Mouse (Mus musculus) CH12.LX (cell line): ENCODE measurements at regions not wholly inside any gene's neighbourhood (a gene's known extent, or its start where the extent isn't known, plus 50 kb on each side); places are given as distances from the start of the nearest gene placed in this dataset.

ENCODE experiments used
- DNase-seq: peaks from one replicate; pipeline ENCODE4 v3.0.0-alpha.2; 2013; ENCODE audit errors: extremely low read depth
- H3K27ac ChIP-seq: 2 replicates; pipeline ENCODE4 v1.5.1; 2012; ENCODE audit warnings: low read depth, mild to moderate bottlenecking, control low read depth, moderate library complexity; ENCODE audit not compliant: insufficient read depth
- H3K27me3 ChIP-seq: replicated peaks from 2 replicates; pipeline ENCODE3; 2012; ENCODE audit warnings: inconsistent platforms
- H3K36me3 ChIP-seq, 2 experiments: replicated peaks in 1 of 2; 2 replicates each; pipeline versions ENCODE3 to v1.6.1; 2012; ENCODE audit warnings: inconsistent platforms in 1 of 2, low read length in 1 of 2, mild to moderate bottlenecking in 1 of 2, mixed read lengths in 1 of 2, moderate library complexity in 1 of 2; ENCODE audit not compliant: control insufficient read depth in 1 of 2, insufficient read depth in 1 of 2
- H3K4me1 ChIP-seq, 2 experiments: 2 replicates each; pipeline ENCODE4 v1.6.1; 2012; ENCODE audit warnings: inconsistent platforms in 1 of 2, moderate library complexity in 1 of 2; ENCODE audit not compliant: insufficient read depth in 2 of 2, control insufficient read depth in 1 of 2
- H3K4me2 ChIP-seq: 2 replicates; pipeline ENCODE4 v1.6.1; 2012; ENCODE audit warnings: low read depth, mild to moderate bottlenecking, control low read depth; ENCODE audit not compliant: poor library complexity, insufficient read depth, severe bottlenecking
- H3K4me3 ChIP-seq, 3 experiments: fragments of 150-350 bp in 1 of 3; sonication (generic) in 1 of 3; replicated peaks in 1 of 3; 2 replicates each; pipeline versions ENCODE3 to v1.5.1; 2011 to 2012; ENCODE audit warnings: low read depth in 2 of 3, low read length in 2 of 3, mild to moderate bottlenecking in 2 of 3, moderate library complexity in 2 of 3, control low read depth in 1 of 3, improper control_type of control experiment in 1 of 3, inconsistent platforms in 1 of 3, mixed read lengths in 1 of 3; ENCODE audit not compliant: poor library complexity in 1 of 3
- H3K79me2 ChIP-seq: replicated peaks from 2 replicates; pipeline ENCODE4 v1.6.1; 2012; ENCODE audit warnings: mild to moderate bottlenecking, moderate library complexity; ENCODE audit not compliant: control insufficient read depth, poor library complexity, insufficient read depth, severe bottlenecking; ENCODE audit errors: extremely low read depth
- H3K9ac ChIP-seq: 2 replicates; pipeline ENCODE4 v1.6.1; 2012; ENCODE audit warnings: low read depth, mild to moderate bottlenecking, control low read depth, moderate library complexity; ENCODE audit not compliant: insufficient read depth
- H3K9me3 ChIP-seq: replicated peaks from 2 replicates; pipeline ENCODE3; 2012; ENCODE audit warnings: low read length, inconsistent platforms, mixed read lengths
- CHD2 ChIP-seq: IDR thresholded peaks from 2 replicates; pipeline ENCODE4 v1.6.1; 2011; ENCODE audit warnings: low read length, improper control_type of control experiment
- CTCF ChIP-seq, 2 experiments: IDR thresholded peaks in 1 of 2; conservative IDR thresholded peaks in 1 of 2; 2 replicates each; pipeline ENCODE4 v1.5.1; 2011 to 2012; ENCODE audit warnings: low read depth in 2 of 2, low read length in 2 of 2, improper control_type of control experiment in 1 of 2, inconsistent platforms in 1 of 2, mild to moderate bottlenecking in 1 of 2, moderate library complexity in 1 of 2
- E2F4 ChIP-seq: IDR thresholded peaks from 2 replicates; pipeline ENCODE4 v1.6.1; 2011; ENCODE audit warnings: low read depth, low read length, improper control_type of control experiment; ENCODE audit not compliant: insufficient replicate concordance
- ELF1 ChIP-seq: IDR thresholded peaks from 2 replicates; pipeline ENCODE4 v1.6.1; 2014; ENCODE audit warnings: low read depth, mild to moderate bottlenecking, inconsistent platforms, low read length, improper control_type of control experiment
- EP300 ChIP-seq: IDR thresholded peaks from 2 replicates; pipeline ENCODE4 v1.6.1; 2011; ENCODE audit warnings: low read length, improper control_type of control experiment
- ETS1 ChIP-seq: conservative IDR thresholded peaks from 2 replicates; pipeline ENCODE4 v1.6.1; 2012; ENCODE audit warnings: low read depth, mild to moderate bottlenecking, inconsistent platforms, low read length, improper control_type of control experiment, moderate library complexity
- IRF4 ChIP-seq: IDR thresholded peaks from 2 replicates; pipeline ENCODE4 v1.6.1; 2014; ENCODE audit warnings: low read depth, mild to moderate bottlenecking, inconsistent platforms, low read length, improper control_type of control experiment
- KAT2A ChIP-seq: IDR thresholded peaks from 2 replicates; pipeline ENCODE4 v1.6.1; 2012; ENCODE audit warnings: low read length, improper control_type of control experiment, inconsistent platforms; ENCODE audit not compliant: insufficient replicate concordance
- MAFK ChIP-seq: IDR thresholded peaks from 2 replicates; pipeline ENCODE4 v1.6.1; 2011; ENCODE audit warnings: low read length, improper control_type of control experiment; ENCODE audit not compliant: insufficient replicate concordance
- MAZ ChIP-seq: IDR thresholded peaks from 2 replicates; pipeline ENCODE4 v1.6.1; 2012; ENCODE audit warnings: low read depth, mild to moderate bottlenecking, inconsistent platforms, low read length, improper control_type of control experiment, moderate library complexity
- MEF2A ChIP-seq: IDR thresholded peaks from 2 replicates; pipeline ENCODE4 v1.6.1; 2014; ENCODE audit warnings: low read depth, mild to moderate bottlenecking, inconsistent platforms, low read length, improper control_type of control experiment, borderline replicate concordance
- MYC ChIP-seq: IDR thresholded peaks from 2 replicates; pipeline ENCODE4 v1.6.1; 2011; ENCODE audit warnings: low read depth, mild to moderate bottlenecking, improper control_type of control experiment, low read length
- NRF1 ChIP-seq: IDR thresholded peaks from 2 replicates; pipeline ENCODE4 v1.6.1; 2014; ENCODE audit warnings: low read depth, mild to moderate bottlenecking, inconsistent platforms, low read length, improper control_type of control experiment, moderate library complexity
- POLR2AphosphoS2 ChIP-seq: IDR thresholded peaks from 2 replicates; pipeline ENCODE4 v1.6.1; 2011; ENCODE audit warnings: low read depth, low read length, improper control_type of control experiment
- RAD21 ChIP-seq: IDR thresholded peaks from 2 replicates; pipeline ENCODE4 v1.6.1; 2011; ENCODE audit warnings: low read depth, mild to moderate bottlenecking, low read length, improper control_type of control experiment, moderate library complexity
- RCOR1 ChIP-seq: conservative IDR thresholded peaks from 2 replicates; pipeline ENCODE4 v1.6.1; 2012; ENCODE audit warnings: low read depth, mild to moderate bottlenecking, inconsistent platforms, low read length, improper control_type of control experiment
- SMC3 ChIP-seq: IDR thresholded peaks from 2 replicates; pipeline ENCODE4 v1.6.1; 2011; ENCODE audit warnings: low read depth, low read length, improper control_type of control experiment
- TBP ChIP-seq: conservative IDR thresholded peaks from 2 replicates; pipeline ENCODE4 v1.6.1; 2011; ENCODE audit warnings: low read depth, low read length, improper control_type of control experiment
- TCF12 ChIP-seq: IDR thresholded peaks from 2 replicates; pipeline ENCODE4 v1.6.1; 2014; ENCODE audit warnings: low read depth, mild to moderate bottlenecking, inconsistent platforms, low read length, improper control_type of control experiment
- UBTF ChIP-seq: IDR thresholded peaks from 2 replicates; pipeline ENCODE4 v1.6.1; 2012; ENCODE audit warnings: low read depth, mild to moderate bottlenecking, inconsistent platforms, low read length, improper control_type of control experiment, moderate library complexity
- USF1 ChIP-seq: IDR thresholded peaks from 2 replicates; pipeline ENCODE4 v1.6.1; 2014; ENCODE audit warnings: low read depth, mild to moderate bottlenecking, inconsistent platforms, low read length, improper control_type of control experiment
- USF2 ChIP-seq: conservative IDR thresholded peaks from 2 replicates; pipeline ENCODE4 v1.6.1; 2011; ENCODE audit warnings: low read depth, low read length, improper control_type of control experiment
- ZC3H11A ChIP-seq: IDR thresholded peaks from 2 replicates; pipeline ENCODE4 v1.6.1; 2012; ENCODE audit warnings: low read depth, mild to moderate bottlenecking, inconsistent platforms, low read length, improper control_type of control experiment
- ZMIZ1 ChIP-seq: IDR thresholded peaks from 2 replicates; pipeline ENCODE4 v1.6.1; 2012; ENCODE audit warnings: low read depth, mild to moderate bottlenecking, inconsistent platforms, low read length, improper control_type of control experiment
- ZNF384 ChIP-seq: IDR thresholded peaks from 2 replicates; pipeline ENCODE4 v1.6.1; 2012; ENCODE audit warnings: low read depth, low read length, improper control_type of control experiment, inconsistent platforms
- dilution Hi-C: fragments of 300-500 bp; cut with MboI; formaldehyde crosslinking; loops from 2 replicates; pipeline ENCODE4 v1.14.3; 2020; ENCODE audit warnings: low sequenced_read_pairs; ENCODE audit not compliant: extremely low pct_unique_long_range_greater_than_20kb, extremely low pct_ligation_motif_present
- in situ Hi-C: fragments of 300-500 bp; cut with MboI; formaldehyde crosslinking; loops from 3 replicates; pipeline ENCODE4 v1.14.3; 2019; ENCODE audit warnings: low sequenced_read_pairs, low pct_ligation_motif_present, low pct_unique_long_range_greater_than_20kb, mixed read lengths

DNA sequence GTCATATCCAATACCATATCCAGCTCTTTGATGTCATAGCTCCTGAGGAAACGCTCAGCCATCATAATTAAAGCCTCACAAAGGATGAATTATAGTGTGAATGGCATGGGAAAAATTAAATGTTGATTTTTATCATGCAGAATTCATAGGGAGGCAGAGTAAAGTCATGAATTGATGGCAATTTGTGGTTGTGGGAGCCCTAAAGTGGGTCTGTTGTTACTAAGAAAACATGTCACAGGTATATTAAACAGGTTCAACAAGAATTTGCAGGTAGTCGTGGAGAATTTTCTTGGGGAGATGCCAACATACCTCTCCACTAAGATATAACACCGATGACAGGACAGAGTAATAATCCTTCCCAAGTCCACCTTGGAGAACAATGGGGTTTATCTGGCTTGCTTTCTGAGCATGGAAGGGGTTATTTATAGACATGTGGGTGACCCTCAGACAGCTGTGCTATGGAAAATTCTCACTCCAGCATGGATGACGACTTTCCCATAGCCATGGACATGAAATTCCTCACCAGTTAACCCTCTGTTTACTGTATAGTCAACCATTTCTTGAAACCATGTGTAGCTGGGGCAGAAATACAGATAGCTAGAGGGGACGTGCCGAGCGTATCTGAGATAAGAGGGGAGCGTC, 71.7 kb upstream of the Sestd1 start:
- Histone ChIP-seq H3K4me2 (no peak overlapping the region), H3K36me3 (no peaks in the 10 kb centered on the region), H3K27ac (no peak overlapping the region), H3K4me3 (no peak overlapping the region), H3K79me2 (no peaks in the 10 kb centered on the region), H3K27me3 (no peaks in the 10 kb centered on the region), H3K9me3 (peaks cover 57% of the 10 kb centered on the region), H3K4me1 (no peaks in the 10 kb centered on the region), H3K9ac (no peak overlapping the region)
- DNase-seq: no peak
- TF ChIP-seq CTCF (conservative IDR thresholded peaks at IDR 0.05 in 1 of 2, IDR thresholded peaks at IDR 0.05 in 1 of 2; ENCODE audit: low read depth in 2 of 2, low read length in 2 of 2): no peak
- no peak for TF ChIP-seq KAT2A
- TF ChIP-seq USF1: no peak
- TF ChIP-seq MAZ: no peak
- no peak for TF ChIP-seq ZNF384
- TF ChIP-seq RCOR1: no peak
- TF ChIP-seq CHD2: no peak
- no peak for TF ChIP-seq ETS1
- no peak for TF ChIP-seq IRF4
- no peak for TF ChIP-seq MEF2A
- in situ Hi-C loops (no loop called here), dilution Hi-C loops (no loop called here)

DNA sequence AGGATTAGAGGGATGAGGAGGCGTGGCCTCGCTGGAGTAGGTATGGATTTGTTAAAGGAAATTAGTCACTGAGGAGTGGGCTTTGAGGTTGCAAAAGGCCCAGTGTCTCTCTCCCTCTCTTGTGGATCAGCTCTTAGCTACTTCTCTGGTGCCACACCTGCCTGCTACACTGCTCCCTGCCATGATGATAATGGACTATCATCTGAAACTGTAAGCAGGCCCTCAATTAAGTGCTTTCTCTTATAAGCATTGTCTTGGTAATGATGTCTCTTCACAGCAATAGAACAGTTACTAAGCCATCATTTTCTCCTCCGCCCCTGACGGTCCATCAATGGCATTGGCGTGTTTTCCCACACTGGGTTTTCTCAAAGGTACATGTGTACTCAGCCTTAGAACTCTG, 66.6 kb upstream of the Sestd1 start:
- no peak overlapping the region for H3K9ac ChIP-seq
- TF ChIP-seq POLR2AphosphoS2: no peak
- no peak for TF ChIP-seq RCOR1
- TF ChIP-seq SMC3: no peak
- TF ChIP-seq EP300: no peak
- no peak for TF ChIP-seq MAFK
- no peak for TF ChIP-seq RAD21
- TF ChIP-seq UBTF: no peak
- TF ChIP-seq NRF1: no peak
- no peak for TF ChIP-seq E2F4
- no peak for TF ChIP-seq ELF1
- no peak for TF ChIP-seq CHD2
- no peak for TF ChIP-seq ZC3H11A
- TF ChIP-seq USF1: no peak
- no peak for TF ChIP-seq TCF12
- TF ChIP-seq MAZ: no peak
- TF ChIP-seq USF2: no peak
- TF ChIP-seq MYC: no peak
- TF ChIP-seq ZNF384: no peak
- no peak for TF ChIP-seq ZMIZ1
- no peak for TF ChIP-seq TBP
- no peak overlapping the region for H3K4me2 ChIP-seq
- DNase-seq: no peak
- H3K79me2 ChIP-seq: no peaks in the 10 kb centered on the region
- H3K4me1 ChIP-seq: no peaks in the 10 kb centered on the region
- peaks cover 63% of the 10 kb centered on the region for H3K9me3 ChIP-seq
- H3K27me3 ChIP-seq: no peaks in the 10 kb centered on the region
- dilution Hi-C loops: no loop called here
- no peak overlapping the region for H3K27ac ChIP-seq
- no peaks in the 10 kb centered on the region for H3K36me3 ChIP-seq
- no peak overlapping the region for H3K4me3 ChIP-seq
- in situ Hi-C loops: no loop called here
